In genomic region chr6:54401503-54401902, GRCm38 (mm10) we compare ENCODE assay signal across 31 mouse cellular contexts. TPM values are rescaled to one million over a fixed set of nuclear protein-coding genes. Genes with fewer than 3 reads are reported as not detected.
"Had no signal": no experiment of that assay in that cellular context is flagged by ENCODE, and none has a peak within 500 bp of the region (broad histone marks: within the 10 kb centered on the region; RNA-seq: fewer than 3 reads in every experiment).

No protein-coding gene starts in this region.

- H3K9ac ChIP-seq: embryonic facial prominence, embryonic 12.5 days; embryonic facial prominence, embryonic 13.5 days; embryonic facial prominence, embryonic 15.5 days; forebrain, embryonic 12.5 days; forebrain, embryonic 13.5 days; forebrain, embryonic 15.5 days; forebrain, postnatal 0 days had no signal

- ATAC-seq: forebrain, embryonic 13.5 days; forebrain, embryonic 14.5 days; forebrain, embryonic 15.5 days; forebrain, embryonic 16.5 days; forebrain, postnatal 0 days had no signal

- H3K27me3 ChIP-seq: embryonic facial prominence, embryonic 12.5 days; embryonic facial prominence, embryonic 13.5 days; embryonic facial prominence, embryonic 15.5 days; forebrain, embryonic 12.5 days; forebrain, embryonic 13.5 days; forebrain, embryonic 15.5 days had no signal

- H3K9me3 ChIP-seq: embryonic facial prominence, embryonic 10.5 days; embryonic facial prominence, embryonic 12.5 days; embryonic facial prominence, embryonic 13.5 days; embryonic facial prominence, embryonic 15.5 days; forebrain, embryonic 10.5 days; forebrain, embryonic 12.5 days; forebrain, embryonic 13.5 days; forebrain, embryonic 15.5 days; heart, embryonic 10.5 days had no signal

- DNase-seq: cerebellum, adult 2 months; cerebellum, adult 8-10 months; cerebellum, adult 9-10 months; cerebellum, adult 9-11 months; cerebellum, postnatal 10 days; cerebellum, postnatal 14 days; cerebellum, postnatal 25 days; cerebellum, postnatal 36 days; embryo, embryonic 11 days; forebrain, postnatal 0 days; gastrocnemius, adult 2 months; gastrocnemius, postnatal 10 days; gastrocnemius, postnatal 14 days; gastrocnemius, postnatal 25 days; gastrocnemius, postnatal 36 days; heart, adult 18-20 months had no signal

- H3K27ac ChIP-seq: embryonic facial prominence, embryonic 10.5 days; embryonic facial prominence, embryonic 12.5 days; embryonic facial prominence, embryonic 13.5 days; embryonic facial prominence, embryonic 15.5 days; forebrain, embryonic 10.5 days; forebrain, embryonic 12.5 days; forebrain, embryonic 13.5 days; forebrain, embryonic 15.5 days; gastrocnemius, adult 2 months; heart, embryonic 10.5 days had no signal

- H3K4me2 ChIP-seq: embryonic facial prominence, embryonic 12.5 days; embryonic facial prominence, embryonic 13.5 days; embryonic facial prominence, embryonic 15.5 days; forebrain, embryonic 12.5 days; forebrain, embryonic 13.5 days; forebrain, embryonic 15.5 days; heart, embryonic 11.5 days had no signal

- H3K4me1 ChIP-seq: forebrain, embryonic 10.5 days had no signal

- H3K36me3 ChIP-seq: embryonic facial prominence, embryonic 10.5 days; embryonic facial prominence, embryonic 12.5 days; embryonic facial prominence, embryonic 13.5 days; embryonic facial prominence, embryonic 15.5 days; forebrain, embryonic 10.5 days; forebrain, embryonic 12.5 days; forebrain, embryonic 15.5 days; heart, embryonic 10.5 days had no signal

- H3K4me3 ChIP-seq: embryonic facial prominence, embryonic 10.5 days; embryonic facial prominence, embryonic 12.5 days; embryonic facial prominence, embryonic 13.5 days; embryonic facial prominence, embryonic 15.5 days; erythroblast, embryonic 14.5 days; forebrain, embryonic 10.5 days; forebrain, embryonic 12.5 days; forebrain, embryonic 13.5 days; forebrain, embryonic 15.5 days; gastrocnemius, adult 2 months; heart, embryonic 10.5 days had no signal

RNA-seq across cellular contexts. Expression of gene Wipf3, which starts 27.9 kb away (rescaled TPM):
- total RNA-seq: common myeloid progenitor, adult 5-6 weeks; granulocyte monocyte progenitor cell, adult 5-6 weeks had no signal
- polyA plus RNA-seq: erythroblast, embryonic 14.5 days had no signal
